Comparison of ENCODE assay signal across 17 mouse cellular contexts in the genomic region with DNA sequence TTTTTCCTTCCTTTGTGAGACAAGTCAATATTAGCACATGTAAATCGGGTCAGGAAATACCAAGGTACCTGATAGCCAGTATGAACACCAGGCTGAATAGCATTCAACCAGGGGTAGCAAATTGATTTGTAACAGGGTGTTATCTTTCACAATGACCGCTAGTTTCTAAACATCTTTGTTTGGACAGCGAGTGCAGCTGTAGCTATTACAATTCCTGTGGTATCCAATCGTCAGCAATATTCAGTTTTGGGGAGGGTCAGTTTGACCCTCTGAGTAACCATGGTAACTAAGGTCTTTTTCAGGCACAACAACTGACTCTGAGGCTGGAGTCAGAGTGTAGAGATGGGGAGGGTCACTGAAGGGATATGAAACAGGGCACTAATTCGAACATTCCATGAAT. TPM values are rescaled to one million over a fixed set of nuclear protein-coding genes. Genes with fewer than 3 reads are reported as not detected.
"Had no signal": no experiment of that assay in that cellular context is flagged by ENCODE, and none has a peak within 500 bp of the region (broad histone marks: within the 10 kb centered on the region; RNA-seq: fewer than 3 reads in every experiment).

No protein-coding gene starts in this region.

- H3K4me3 ChIP-seq: limb, embryonic 10.5 days; liver, embryonic 15.5 days; midbrain, embryonic 13.5 days; myocyte had no signal

- DNase-seq: kidney, adult 11 months; kidney, adult 9 months; kidney, postnatal 36 days; layer of hippocampus, adult 9-11 months; lung, adult 2 months; lung, postnatal 36 days; right cerebral cortex, adult 18-20 months; right cerebral cortex, postnatal 25 days; thymus, postnatal 36 days had no signal

- H3K36me3 ChIP-seq: limb, embryonic 10.5 days; liver, embryonic 15.5 days; midbrain, embryonic 13.5 days had no signal

- H3K27me3 ChIP-seq: liver, embryonic 15.5 days had no signal

- H3K9me3 ChIP-seq: liver, embryonic 15.5 days had no signal

- H3K27ac ChIP-seq: kidney, postnatal 0 days; limb, embryonic 10.5 days; liver, embryonic 15.5 days; midbrain, embryonic 13.5 days had no signal

- H3K4me1 ChIP-seq: liver, embryonic 15.5 days had no signal

- ATAC-seq: lung, postnatal 0 days; midbrain, embryonic 13.5 days had no signal

- H3K4me2 ChIP-seq: liver, embryonic 11.5 days; liver, embryonic 15.5 days; midbrain, embryonic 13.5 days had no signal

- H3K9ac ChIP-seq: liver, embryonic 15.5 days; midbrain, embryonic 13.5 days had no signal

RNA-seq across cellular contexts. Expression of a gene that starts 15.3 kb away (rescaled TPM):
- total RNA-seq: megakaryocyte progenitor cell, adult 5-6 weeks had no signal
- polyA plus RNA-seq: liver, embryonic 15.5 days had no signal
